Comparison of ENCODE assay signal across 16 mouse cellular contexts in the genomic region with DNA sequence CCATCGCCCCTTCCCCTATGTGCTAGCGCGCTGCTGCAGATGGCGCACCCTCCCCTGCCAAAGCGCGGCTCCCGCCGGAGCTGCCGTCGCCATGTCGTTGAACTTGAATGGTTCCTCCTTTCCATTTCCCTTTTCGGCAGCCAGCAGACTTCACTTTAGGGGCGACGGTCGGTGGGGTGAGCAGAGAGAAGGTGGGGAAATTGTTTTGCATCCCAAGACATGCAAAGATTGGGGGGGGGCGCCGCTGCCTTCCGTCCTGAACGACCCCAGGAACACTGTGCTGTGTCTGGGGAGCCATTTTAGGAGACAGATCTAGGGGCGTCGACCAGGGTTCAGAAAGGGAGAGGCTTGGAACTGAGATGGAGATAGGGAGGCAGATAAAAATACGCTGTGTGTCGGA. TPM values are rescaled to one million over a fixed set of nuclear protein-coding genes. Genes with fewer than 3 reads are reported as not detected.
A peak's percentile ranks its signal among the peaks of the same experiment; 100 is the strongest.
DNase-seq lines count a peak whose midpoint lies in the region; ATAC-seq and TF ChIP-seq lines count a peak whose summit lies in the region.
"Had no signal": no experiment of that assay in that cellular context is flagged by ENCODE, and none has a peak within 500 bp of the region (broad histone marks: within the 10 kb centered on the region; RNA-seq: fewer than 3 reads in every experiment).

No protein-coding gene starts in this region.

- no peak overlapping the region for H3K4me2 ChIP-seq in heart, postnatal 0 days (ENCODE audit: low read depth, low read length)
- H3K4me2 ChIP-seq in intestine, embryonic 15.5 days (replicated peaks) = peak overlapping the region; percentile 38
- no peak overlapping the region for H3K4me2 ChIP-seq in hindbrain, embryonic 12.5 days (replicated peaks)

- no peak for ATAC-seq in heart, postnatal 0 days (ENCODE audit: insufficient read depth, low read depth)
- no peak for ATAC-seq in intestine, embryonic 15.5 days
- peak; percentile 41; the same call in 1 of the 2 replicates for ATAC-seq in megakaryocyte progenitor cell, adult 5-6 weeks (replicated peaks; ENCODE audit: poor library complexity)
- no peak for ATAC-seq in hindbrain, embryonic 12.5 days (ENCODE audit: low FRiP score)
- ATAC-seq: CD4-positive, CD25-positive, alpha-beta regulatory T cell, adult 4 months; inflammation-experienced regulatory T-cells, adult 6 months had no signal

- TF ChIP-seq CTCF in heart, postnatal 0 days (IDR thresholded peaks at IDR 0.05; ENCODE audit: low read depth) = no peak

- peak overlapping the region; percentile 12; the same call in 1 of the 2 replicates for H3K4me3 ChIP-seq in heart, postnatal 0 days (ENCODE audit: low read depth, low read length)
- H3K4me3 ChIP-seq in intestine, embryonic 15.5 days (replicated peaks) = peak overlapping the region; percentile 16
- H3K4me3 ChIP-seq in hindbrain, embryonic 12.5 days = no peak overlapping the region
- H3K4me3 ChIP-seq: erythroblast, embryonic 14.5 days had no signal

- H3K9ac ChIP-seq in heart, postnatal 0 days (replicated peaks; ENCODE audit: low read depth, low read length) = no peak overlapping the region
- H3K9ac ChIP-seq in intestine, embryonic 15.5 days = no peak overlapping the region
- no peak overlapping the region for H3K9ac ChIP-seq in hindbrain, embryonic 12.5 days

- no peak for DNase-seq in heart, postnatal 0 days (ENCODE audit: low spot score)
- DNase-seq in heart, postnatal 36 days = no peak
- peak; percentile 57 for DNase-seq in R1 (ENCODE audit: low read depth, low spot score)
- DNase-seq in cerebellum, postnatal 25 days = no peak
- no peak for DNase-seq in thymus, postnatal 25 days
- DNase-seq: cerebellum, adult 8-10 months; lung, postnatal 10 days; thymus, adult 18-20 months had no signal

- peaks cover 9% of the 10 kb centered on the region; the same call in 1 of the 2 replicates for H3K4me1 ChIP-seq in heart, postnatal 0 days (ENCODE audit: control insufficient read depth, insufficient read depth)
- peaks cover 17% of the 10 kb centered on the region for H3K4me1 ChIP-seq in intestine, embryonic 15.5 days (replicated peaks)
- H3K4me1 ChIP-seq in hindbrain, embryonic 12.5 days = peaks cover 14% of the 10 kb centered on the region; the same call in 1 of the 2 replicates

- H3K9me3 ChIP-seq in heart, postnatal 0 days (replicated peaks; ENCODE audit: control insufficient read depth, low read length) = no peaks in the 10 kb centered on the region
- H3K9me3 ChIP-seq in intestine, embryonic 15.5 days = no peaks in the 10 kb centered on the region
- H3K9me3 ChIP-seq in hindbrain, embryonic 12.5 days (replicated peaks) = no peaks in the 10 kb centered on the region

- H3K36me3 ChIP-seq in heart, postnatal 0 days (replicated peaks; ENCODE audit: control insufficient read depth, insufficient read depth, low read length) = no peaks in the 10 kb centered on the region
- no peaks in the 10 kb centered on the region for H3K36me3 ChIP-seq in intestine, embryonic 15.5 days
- no peaks in the 10 kb centered on the region for H3K36me3 ChIP-seq in hindbrain, embryonic 12.5 days

- peaks cover 100% of the 10 kb centered on the region for H3K27me3 ChIP-seq in heart, postnatal 0 days (ENCODE audit: control insufficient read depth, insufficient read depth, low read length)
- H3K27me3 ChIP-seq in intestine, embryonic 15.5 days (replicated peaks) = peaks cover 99% of the 10 kb centered on the region
- peaks cover 100% of the 10 kb centered on the region for H3K27me3 ChIP-seq in hindbrain, embryonic 12.5 days

- intact Hi-C loops in heart, postnatal 36 days (cut with DNase I) = no loop called here

- under 1% methylated on average over 23 of the region's 23 CpGs for WGBS in heart, postnatal 0 days
- 2% methylated on average over 23 of the region's 23 CpGs for WGBS in intestine, embryonic 15.5 days
- WGBS in hindbrain, embryonic 12.5 days = under 1% methylated on average over 23 of the region's 23 CpGs

- TF ChIP-seq EP300 in heart, postnatal 0 days (IDR thresholded peaks at IDR 0.05; ENCODE audit: low read depth) = no peak

- no peak overlapping the region for H3K27ac ChIP-seq in heart, postnatal 0 days (ENCODE audit: low read depth)
- 0 out of 2 replicates have a peak overlapping the region, but pooled peaks have one; percentile 11 for H3K27ac ChIP-seq in intestine, embryonic 15.5 days
- H3K27ac ChIP-seq in hindbrain, embryonic 12.5 days = no peak overlapping the region

RNA-seq across cellular contexts. Expression of gene Hoxd11, which starts 0.6 kb away (rescaled TPM):
- total RNA-seq in heart, postnatal 0 days (2014; rRNA removed; ENCODE audit: low replicate concordance) = 0.11 TPM in 1 of 2 replicates, not detected in the other
- not detected in 2 replicates for polyA plus RNA-seq in heart, postnatal 0 days (2015; fragmentation: Nextera tagmentation; extraction: Ambion mirVana)
- total RNA-seq in heart, postnatal 36 days (2021) = not detected
- 1.2 and 2.3 TPM in 2 replicates for polyA plus RNA-seq in intestine, embryonic 15.5 days (2015; fragmentation: Nextera tagmentation; extraction: Ambion mirVana)
- not detected in 2 replicates for total RNA-seq in megakaryocyte progenitor cell, adult 5-6 weeks (2015)
- not detected in 2 replicates for total RNA-seq in megakaryocyte progenitor cell, adult 5-6 weeks (2017)
- polyA plus RNA-seq in hindbrain, embryonic 12.5 days (2016; fragmentation: Nextera tagmentation; extraction: Ambion mirVana) = not detected in 2 replicates
- total RNA-seq: left cerebral cortex, postnatal 10 days had no signal
- polyA plus RNA-seq: CD4-positive, CD25-positive, alpha-beta regulatory T cell, adult 4 months; erythroblast, embryonic 14.5 days; spleen, adult 2 months had no signal

RNA-seq across cellular contexts. Expression of gene Hoxd12, which starts 5.2 kb away (rescaled TPM):
- total RNA-seq in heart, postnatal 0 days (2014; rRNA removed; ENCODE audit: low replicate concordance) = not detected in 2 replicates
- not detected in 2 replicates for polyA plus RNA-seq in heart, postnatal 0 days (2015; fragmentation: Nextera tagmentation; extraction: Ambion mirVana)
- not detected for total RNA-seq in heart, postnatal 36 days (2021)
- 0.45 and 1.1 TPM in 2 replicates for polyA plus RNA-seq in intestine, embryonic 15.5 days (2015; fragmentation: Nextera tagmentation; extraction: Ambion mirVana)
- not detected in 2 replicates for total RNA-seq in megakaryocyte progenitor cell, adult 5-6 weeks (2015)
- not detected in 2 replicates for total RNA-seq in megakaryocyte progenitor cell, adult 5-6 weeks (2017)
- polyA plus RNA-seq in hindbrain, embryonic 12.5 days (2016; fragmentation: Nextera tagmentation; extraction: Ambion mirVana) = not detected in 2 replicates
- total RNA-seq: left cerebral cortex, postnatal 10 days had no signal
- polyA plus RNA-seq: CD4-positive, CD25-positive, alpha-beta regulatory T cell, adult 4 months; erythroblast, embryonic 14.5 days; inflammation-experienced regulatory T-cells, adult 6 months; spleen, adult 2 months had no signal

RNA-seq across cellular contexts. Expression of gene Hoxd10, which starts 11.7 kb away (rescaled TPM):
- not detected in 2 replicates for total RNA-seq in heart, postnatal 0 days (2014; rRNA removed; ENCODE audit: low replicate concordance)
- 0.08 TPM in 1 of 2 replicates, not detected in the other for polyA plus RNA-seq in heart, postnatal 0 days (2015; fragmentation: Nextera tagmentation; extraction: Ambion mirVana)
- total RNA-seq in heart, postnatal 36 days (2021) = under 1 TPM in 1 of 2 experiments, not detected in 1; 0.22 TPM
- polyA plus RNA-seq in intestine, embryonic 15.5 days (2015; fragmentation: Nextera tagmentation; extraction: Ambion mirVana) = 4.8 and 7.9 TPM in 2 replicates
- not detected in 2 replicates for total RNA-seq in megakaryocyte progenitor cell, adult 5-6 weeks (2015)
- not detected in 2 replicates for total RNA-seq in megakaryocyte progenitor cell, adult 5-6 weeks (2017)
- not detected in 2 replicates for polyA plus RNA-seq in hindbrain, embryonic 12.5 days (2016; fragmentation: Nextera tagmentation; extraction: Ambion mirVana)
- total RNA-seq: left cerebral cortex, postnatal 10 days had no signal
- polyA plus RNA-seq: CD4-positive, CD25-positive, alpha-beta regulatory T cell, adult 4 months; erythroblast, embryonic 14.5 days; inflammation-experienced regulatory T-cells, adult 6 months; spleen, adult 2 months had no signal

RNA-seq across cellular contexts. Expression of gene Hoxd13, which starts 11.9 kb away (rescaled TPM):
- total RNA-seq in heart, postnatal 0 days (2014; rRNA removed; ENCODE audit: low replicate concordance) = not detected in 2 replicates
- polyA plus RNA-seq in heart, postnatal 0 days (2015; fragmentation: Nextera tagmentation; extraction: Ambion mirVana) = not detected in 2 replicates
- total RNA-seq in heart, postnatal 36 days (2021) = not detected
- 0.67 and 0.77 TPM in 2 replicates for polyA plus RNA-seq in intestine, embryonic 15.5 days (2015; fragmentation: Nextera tagmentation; extraction: Ambion mirVana)
- not detected in 2 replicates for total RNA-seq in megakaryocyte progenitor cell, adult 5-6 weeks (2015)
- not detected in 2 replicates for total RNA-seq in megakaryocyte progenitor cell, adult 5-6 weeks (2017)
- polyA plus RNA-seq in hindbrain, embryonic 12.5 days (2016; fragmentation: Nextera tagmentation; extraction: Ambion mirVana) = not detected in 2 replicates
- total RNA-seq: left cerebral cortex, postnatal 10 days had no signal
- polyA plus RNA-seq: CD4-positive, CD25-positive, alpha-beta regulatory T cell, adult 4 months; erythroblast, embryonic 14.5 days; inflammation-experienced regulatory T-cells, adult 6 months; spleen, adult 2 months had no signal

RNA-seq across cellular contexts. Expression of gene Hoxd9, which starts 17.5 kb away (rescaled TPM):
- total RNA-seq in heart, postnatal 0 days (2014; rRNA removed; ENCODE audit: low replicate concordance) = 0.84 TPM in 1 of 2 replicates, not detected in the other
- 0.08 and 0.12 TPM in 2 replicates for polyA plus RNA-seq in heart, postnatal 0 days (2015; fragmentation: Nextera tagmentation; extraction: Ambion mirVana)
- under 1 TPM; 0.36 to 0.41 TPM for total RNA-seq in heart, postnatal 36 days (2021)
- polyA plus RNA-seq in intestine, embryonic 15.5 days (2015; fragmentation: Nextera tagmentation; extraction: Ambion mirVana) = 4.4 and 5.9 TPM in 2 replicates
- total RNA-seq in megakaryocyte progenitor cell, adult 5-6 weeks (2015) = not detected in 2 replicates
- not detected in 2 replicates for total RNA-seq in megakaryocyte progenitor cell, adult 5-6 weeks (2017)
- 0.10 TPM in 1 of 2 replicates, not detected in the other for polyA plus RNA-seq in hindbrain, embryonic 12.5 days (2016; fragmentation: Nextera tagmentation; extraction: Ambion mirVana)
- total RNA-seq: left cerebral cortex, postnatal 10 days had no signal
- polyA plus RNA-seq: CD4-positive, CD25-positive, alpha-beta regulatory T cell, adult 4 months; erythroblast, embryonic 14.5 days; inflammation-experienced regulatory T-cells, adult 6 months had no signal
